Mouse (Mus musculus): Measurements from ENCODE around the gene Pnpo. TPM values are rescaled to one million over a fixed set of nuclear protein-coding genes. Genes with fewer than 3 reads are reported as not detected.
A peak's percentile ranks its signal among the peaks of the same experiment; 100 is the strongest.

Pnpo gene
- polyA plus RNA-seq, 1 experiment from 2014 or later, result 20.9 TPM

- Histone ChIP-seq H3K27me3 (ENCODE audit: control insufficient read depth, insufficient read depth, low read length) (no peaks in the 10 kb centered on the region), H3K4me3 (replicated peaks; ENCODE audit: low read depth, low read length) (no peak overlapping the region), H3K9ac (replicated peaks; ENCODE audit: low read length) (no peak overlapping the region), H3K4me1 (ENCODE audit: control insufficient read depth, insufficient read depth, low read length) (no peaks in the 10 kb centered on the region), H3K27ac (replicated peaks; ENCODE audit: low read depth, low read length) (no peak overlapping the region), H3K9me3 (ENCODE audit: control insufficient read depth, low read length) (no peaks in the 10 kb centered on the region), H3K36me3 (ENCODE audit: control insufficient read depth, insufficient read depth, low read length) (peaks cover 11% of the 10 kb centered on the region; the same call in 1 of the 2 replicates), H3K4me2 (ENCODE audit: low read length) (no peak overlapping the region)
- 95% methylated on average over 13 of the region's 13 CpGs for WGBS
- no peak for DNase-seq
- ATAC-seq (ENCODE audit: low FRiP score, low TSS enrichment), result no peak
Observed at GRCm38 (mm10) chr11:96966914-96967543, 23.2 kb upstream of the Pnpo start.

GRCm38 (mm10) chr11:96966172-96966571, 22.4 kb upstream of the Pnpo start:
- Histone ChIP-seq H3K9me3 (ENCODE audit: control insufficient read depth, low read length) (no peaks in the 10 kb centered on the region), H3K4me3 (replicated peaks; ENCODE audit: low read depth, low read length) (no peak overlapping the region), H3K4me2 (ENCODE audit: low read length) (no peak overlapping the region), H3K27me3 (ENCODE audit: control insufficient read depth, insufficient read depth, low read length) (no peaks in the 10 kb centered on the region), H3K4me1 (ENCODE audit: control insufficient read depth, insufficient read depth, low read length) (no peaks in the 10 kb centered on the region), H3K36me3 (ENCODE audit: control insufficient read depth, insufficient read depth, low read length) (peaks cover 20% of the 10 kb centered on the region), H3K27ac (replicated peaks; ENCODE audit: low read depth, low read length) (no peak overlapping the region), H3K9ac (replicated peaks; ENCODE audit: low read length) (no peak overlapping the region)
- ATAC-seq (ENCODE audit: low FRiP score, low TSS enrichment), result no peak
- no peak for DNase-seq
- 90% methylated on average over 3 of the region's 3 CpGs for WGBS

- Histone ChIP-seq H3K27ac (replicated peaks; ENCODE audit: low read depth, low read length) (no peak overlapping the region), H3K4me2 (ENCODE audit: low read length) (no peak overlapping the region), H3K27me3 (ENCODE audit: control insufficient read depth, insufficient read depth, low read length) (no peaks in the 10 kb centered on the region), H3K9ac (replicated peaks; ENCODE audit: low read length) (no peak overlapping the region), H3K4me1 (ENCODE audit: control insufficient read depth, insufficient read depth, low read length) (no peaks in the 10 kb centered on the region), H3K4me3 (replicated peaks; ENCODE audit: low read depth, low read length) (no peak overlapping the region), H3K36me3 (ENCODE audit: control insufficient read depth, insufficient read depth, low read length) (peaks cover 45% of the 10 kb centered on the region), H3K9me3 (ENCODE audit: control insufficient read depth, low read length) (no peaks in the 10 kb centered on the region)
- DNase-seq (peak; percentile 89), ATAC-seq (ENCODE audit: low FRiP score, low TSS enrichment) (no peak)
- WGBS, result 17% methylated on average over 8 of the region's 8 CpGs
Observed at GRCm38 (mm10) chr11:96963580-96963979, 19.8 kb upstream of the Pnpo start.

GRCm38 (mm10) chr11:96957061-96957805, 13.4 kb upstream of the Pnpo start:
- Histone ChIP-seq H3K4me2 (ENCODE audit: low read length) (no peak overlapping the region), H3K27me3 (ENCODE audit: control insufficient read depth, insufficient read depth, low read length) (no peaks in the 10 kb centered on the region), H3K4me3 (replicated peaks; ENCODE audit: low read depth, low read length) (no peak overlapping the region), H3K9me3 (ENCODE audit: control insufficient read depth, low read length) (no peaks in the 10 kb centered on the region), H3K36me3 (ENCODE audit: control insufficient read depth, insufficient read depth, low read length) (peaks cover 92% of the 10 kb centered on the region), H3K27ac (replicated peaks; ENCODE audit: low read depth, low read length) (no peak overlapping the region), H3K9ac (replicated peaks; ENCODE audit: low read length) (no peak overlapping the region), H3K4me1 (ENCODE audit: control insufficient read depth, insufficient read depth, low read length) (no peaks in the 10 kb centered on the region)
- DNase-seq (no peak), ATAC-seq (ENCODE audit: low FRiP score, low TSS enrichment) (no peak)
- WGBS, result 93% methylated on average over 10 of the region's 10 CpGs

- Histone ChIP-seq H3K27me3 (ENCODE audit: control insufficient read depth, insufficient read depth, low read length) (no peaks in the 10 kb centered on the region), H3K4me3 (replicated peaks; ENCODE audit: low read depth, low read length) (no peak overlapping the region), H3K36me3 (ENCODE audit: control insufficient read depth, insufficient read depth, low read length) (peaks cover 92% of the 10 kb centered on the region), H3K9me3 (ENCODE audit: control insufficient read depth, low read length) (no peaks in the 10 kb centered on the region), H3K4me2 (ENCODE audit: low read length) (no peak overlapping the region), H3K27ac (replicated peaks; ENCODE audit: low read depth, low read length) (no peak overlapping the region), H3K9ac (replicated peaks; ENCODE audit: low read length) (no peak overlapping the region), H3K4me1 (ENCODE audit: control insufficient read depth, insufficient read depth, low read length) (no peaks in the 10 kb centered on the region)
- DNase-seq (peak; percentile 62), ATAC-seq (ENCODE audit: low FRiP score, low TSS enrichment) (no peak)
- 63% methylated on average over 20 of the region's 20 CpGs for WGBS
Observed at GRCm38 (mm10) chr11:96956009-96956724, 12.4 kb upstream of the Pnpo start.

- Histone ChIP-seq H3K9me3 (ENCODE audit: control insufficient read depth, low read length) (no peaks in the 10 kb centered on the region), H3K9ac (replicated peaks; ENCODE audit: low read length) (no peak overlapping the region), H3K27me3 (ENCODE audit: control insufficient read depth, insufficient read depth, low read length) (no peaks in the 10 kb centered on the region), H3K4me2 (ENCODE audit: low read length) (no peak overlapping the region), H3K4me1 (ENCODE audit: control insufficient read depth, insufficient read depth, low read length) (no peaks in the 10 kb centered on the region), H3K36me3 (ENCODE audit: control insufficient read depth, insufficient read depth, low read length) (peaks cover 86% of the 10 kb centered on the region), H3K27ac (replicated peaks; ENCODE audit: low read depth, low read length) (no peak overlapping the region), H3K4me3 (replicated peaks; ENCODE audit: low read depth, low read length) (no peak overlapping the region)
- 95% methylated on average over 4 of the region's 4 CpGs for whole genome bisulfite sequencing
- ATAC-seq (ENCODE audit: low FRiP score, low TSS enrichment), result no peak
- DNase-seq, result no peak
Observed at GRCm38 (mm10) chr11:96955094-96955493, 11.3 kb upstream of the Pnpo start.

GRCm38 (mm10) chr11:96952896-96953295, 9.1 kb upstream of the Pnpo start:
- H3K4me3 ChIP-seq (replicated peaks; ENCODE audit: low read depth, low read length), result no peak overlapping the region
- H3K9ac ChIP-seq (replicated peaks; ENCODE audit: low read length), result no peak overlapping the region
- no peak overlapping the region for H3K27ac ChIP-seq (replicated peaks; ENCODE audit: low read depth, low read length)
- no peaks in the 10 kb centered on the region for H3K9me3 ChIP-seq (ENCODE audit: control insufficient read depth, low read length)
- DNase-seq, result no peak
- H3K36me3 ChIP-seq (ENCODE audit: control insufficient read depth, insufficient read depth, low read length), result peaks cover 68% of the 10 kb centered on the region
- ATAC-seq (ENCODE audit: low FRiP score, low TSS enrichment), result no peak
- 87% methylated on average over 6 of the region's 6 CpGs for WGBS
- H3K4me2 ChIP-seq (ENCODE audit: low read length), result no peak overlapping the region
- no peaks in the 10 kb centered on the region for H3K4me1 ChIP-seq (ENCODE audit: control insufficient read depth, insufficient read depth, low read length)
- H3K27me3 ChIP-seq (ENCODE audit: control insufficient read depth, insufficient read depth, low read length), result no peaks in the 10 kb centered on the region

GRCm38 (mm10) chr11:96952426-96952825, 8.6 kb upstream of the Pnpo start:
- DNase-seq, result no peak
- H3K4me3 ChIP-seq (replicated peaks; ENCODE audit: low read depth, low read length), result no peak overlapping the region
- no peak overlapping the region for H3K4me2 ChIP-seq (ENCODE audit: low read length)
- no peaks in the 10 kb centered on the region for H3K27me3 ChIP-seq (ENCODE audit: control insufficient read depth, insufficient read depth, low read length)
- peaks cover 63% of the 10 kb centered on the region for H3K36me3 ChIP-seq (ENCODE audit: control insufficient read depth, insufficient read depth, low read length)
- 87% methylated on average over 10 of the region's 10 CpGs for WGBS
- H3K9ac ChIP-seq (replicated peaks; ENCODE audit: low read length), result no peak overlapping the region
- H3K4me1 ChIP-seq (ENCODE audit: control insufficient read depth, insufficient read depth, low read length), result no peaks in the 10 kb centered on the region
- no peak overlapping the region for H3K27ac ChIP-seq (replicated peaks; ENCODE audit: low read depth, low read length)
- H3K9me3 ChIP-seq (ENCODE audit: control insufficient read depth, low read length), result no peaks in the 10 kb centered on the region
- no peak for ATAC-seq (ENCODE audit: low FRiP score, low TSS enrichment)
